Mouse (Mus musculus): ENCODE measurements around the gene Ccnl2. TPM values are rescaled to one million over a fixed set of nuclear protein-coding genes. Genes with fewer than 3 reads are reported as not detected.
A peak's percentile ranks its signal among the peaks of the same experiment; 100 is the strongest.

Gene Ccnl2
- total and polyA plus RNA-seq, 3 experiments = 46.1 to 103 (median 48.6) TPM

- Histone ChIP-seq H3K27me3 (ENCODE audit: control insufficient read depth in 1 of 2, insufficient read depth in 2 of 2, low read length in 2 of 2) (no peaks in the 10 kb centered on the region), H3K79me2 (ENCODE audit: control insufficient read depth, insufficient read depth, low read length, poor library complexity) (peaks cover 5% of the 10 kb centered on the region; the same call in 1 of the 2 replicates), H3K27ac (ENCODE audit: control insufficient read depth, low read depth, low read length) (no peak overlapping the region), H3K9me3 (replicated peaks; ENCODE audit: insufficient read depth, low read length) (no peaks in the 10 kb centered on the region), H3K9ac (ENCODE audit: control insufficient read depth, low read depth, low read length, poor library complexity, severe bottlenecking) (no peak overlapping the region), H3K4me1 (ENCODE audit: control insufficient read depth in 1 of 2, insufficient read depth in 2 of 2, low read length in 2 of 2) (peaks cover 4 to 5% of the 10 kb centered on the region in 2 experiments), H3K4me3 (ENCODE audit: control insufficient read depth in 1 of 2, insufficient read depth in 1 of 2, low read depth in 2 of 2, low read length in 2 of 2) (no peak overlapping the region), H3K36me3 (ENCODE audit: control insufficient read depth in 1 of 2, insufficient read depth in 2 of 2, low read length in 2 of 2) (peaks cover 2 to 4% of the 10 kb centered on the region in 2 experiments; a peak in 2 of 4 replicates)
- DNase-seq (ENCODE audit: low read depth, low spot score) = no peak
- TF ChIP-seq ETS1 (IDR thresholded peaks at IDR 0.05; ENCODE audit: low read depth, low read length) (0 out of 2 replicates have a peak, but pooled peaks have one; percentile 47), GABPA (IDR thresholded peaks at IDR 0.05; ENCODE audit: low read depth, low read length) (no peak), USF1 (IDR thresholded peaks at IDR 0.05; ENCODE audit: low read depth, low read length) (no peak), GATA1 (IDR thresholded peaks at IDR 0.05; ENCODE audit: low read depth, low read length) (peak; percentile 55; the same call in 1 of the 2 replicates), ZKSCAN1 (IDR thresholded peaks at IDR 0.05; ENCODE audit: low read depth, low read length) (no peak), SIN3A (IDR thresholded peaks at IDR 0.05; ENCODE audit: low read length) (peak; percentile 64), CTCF (IDR thresholded peaks at IDR 0.05 in 2 of 3, conservative IDR thresholded peaks at IDR 0.05 in 1 of 3; ENCODE audit: control insufficient read depth in 1 of 3, insufficient read depth in 1 of 3, low read depth in 2 of 3, low read length in 3 of 3, poor library complexity in 1 of 3, severe bottlenecking in 1 of 3) (no peak), TBP (IDR thresholded peaks at IDR 0.05; ENCODE audit: low read depth, low read length) (no peak), POLR2AphosphoS5 (IDR thresholded peaks at IDR 0.05; ENCODE audit: borderline replicate concordance, low read depth, low read length) (no peak), TCF12 (IDR thresholded peaks at IDR 0.05; ENCODE audit: low read depth, low read length) (peak; percentile 64; the same call in 1 of the 2 replicates), ZNF384 (IDR thresholded peaks at IDR 0.05; ENCODE audit: low read depth, low read length) (no peak), KAT2A (conservative IDR thresholded peaks at IDR 0.05; ENCODE audit: low read depth, low read length) (no peak), MYB (IDR thresholded peaks at IDR 0.05; ENCODE audit: low read depth, low read length) (peak; percentile 40; the same call in 1 of the 2 replicates), EP300 (IDR thresholded peaks at IDR 0.05; ENCODE audit: low read depth in 1 of 2, low read length in 2 of 2) (peak; percentile 43 to 75; a peak in 3 of 4 replicates), RCOR1 (IDR thresholded peaks at IDR 0.05; ENCODE audit: low read depth, low read length) (0 out of 2 replicates have a peak, but pooled peaks have one; percentile 15), MAZ (IDR thresholded peaks at IDR 0.05; ENCODE audit: low read depth, low read length) (no peak)
These were observed 44.6 kb downstream of the Ccnl2 start for GRCm38 (mm10) chr4:155856881-155857280.

GRCm38 (mm10) chr4:155859318-155859717 lies 47.0 kb downstream of the Ccnl2 start:
- peaks cover 4 to 5% of the 10 kb centered on the region in 2 experiments for H3K4me1 ChIP-seq (ENCODE audit: control insufficient read depth in 1 of 2, insufficient read depth in 2 of 2, low read length in 2 of 2)
- H3K27me3 ChIP-seq (ENCODE audit: control insufficient read depth in 1 of 2, insufficient read depth in 2 of 2, low read length in 2 of 2) = no peaks in the 10 kb centered on the region
- H3K27ac ChIP-seq (ENCODE audit: control insufficient read depth, low read depth, low read length) = no peak overlapping the region
- peak; percentile 71 for DNase-seq (ENCODE audit: low read depth, low spot score)
- H3K9ac ChIP-seq (ENCODE audit: control insufficient read depth, low read depth, low read length, poor library complexity, severe bottlenecking) = no peak overlapping the region
- no peak overlapping the region for H3K4me3 ChIP-seq (ENCODE audit: control insufficient read depth in 1 of 2, insufficient read depth in 1 of 2, low read depth in 2 of 2, low read length in 2 of 2)
- no peaks in the 10 kb centered on the region for H3K9me3 ChIP-seq (replicated peaks; ENCODE audit: insufficient read depth, low read length)
- TF ChIP-seq MXI1 (IDR thresholded peaks at IDR 0.05; ENCODE audit: low read depth, low read length) (peak; percentile 99), ELF1 (IDR thresholded peaks at IDR 0.05; ENCODE audit: low read depth, low read length) (no peak), NRF1 (IDR thresholded peaks at IDR 0.05; ENCODE audit: insufficient read depth, low read depth, low read length, poor library complexity, severe bottlenecking) (no peak), UBTF (IDR thresholded peaks at IDR 0.05; ENCODE audit: borderline replicate concordance, insufficient read depth, low read depth, low read length) (no peak), RAD21 (IDR thresholded peaks at IDR 0.05; ENCODE audit: low read depth, low read length) (no peak), POLR2A (IDR thresholded peaks at IDR 0.05; ENCODE audit: control insufficient read depth in 1 of 2, insufficient read depth in 1 of 2, low read depth in 1 of 2, low read length in 2 of 2, poor library complexity in 1 of 2) (no peak), GATA1 (IDR thresholded peaks at IDR 0.05; ENCODE audit: low read depth, low read length) (no peak), BHLHE40 (IDR thresholded peaks at IDR 0.05; ENCODE audit: borderline replicate concordance, low read depth, low read length) (no peak), KAT2A (conservative IDR thresholded peaks at IDR 0.05; ENCODE audit: low read depth, low read length) (no peak), MAFK (IDR thresholded peaks at IDR 0.05; ENCODE audit: borderline replicate concordance, low read depth, low read length) (no peak), USF2 (IDR thresholded peaks at IDR 0.05; ENCODE audit: borderline replicate concordance in 1 of 2, insufficient read depth in 1 of 2, low read depth in 1 of 2, low read length in 2 of 2) (no peak), MAX (IDR thresholded peaks at IDR 0.05; ENCODE audit: low read length) (0 out of 2 replicates have a peak, but pooled peaks have one; percentile 23), CHD1 (IDR thresholded peaks at IDR 0.05; ENCODE audit: low read depth, low read length) (no peak), NELFE (IDR thresholded peaks at IDR 0.05; ENCODE audit: low read depth, low read length) (no peak), ZC3H11A (IDR thresholded peaks at IDR 0.05; ENCODE audit: low read depth, low read length) (no peak), SIN3A (IDR thresholded peaks at IDR 0.05; ENCODE audit: low read length) (peak; percentile 100), MAZ (IDR thresholded peaks at IDR 0.05; ENCODE audit: low read depth, low read length) (no peak)
- peaks cover under 1 to 2% of the 10 kb centered on the region in 2 experiments; a peak in 2 of 4 replicates for H3K36me3 ChIP-seq (ENCODE audit: control insufficient read depth in 1 of 2, insufficient read depth in 2 of 2, low read length in 2 of 2)
- H3K79me2 ChIP-seq (ENCODE audit: control insufficient read depth, insufficient read depth, low read length, poor library complexity) = no peaks in the 10 kb centered on the region

All from MEL (cell line).